Mouse (Mus musculus) lung, adult 18-20 months (tissue): ENCODE results near the gene Cxcr3.

ENCODE experiments used
- DNase-seq, 2 experiments: peaks; one replicate each; pipeline ENCODE4 v3.0.0; 2022; ENCODE audit warnings: mixed read lengths in 2 of 2

Cxcr3 gene

DNA sequence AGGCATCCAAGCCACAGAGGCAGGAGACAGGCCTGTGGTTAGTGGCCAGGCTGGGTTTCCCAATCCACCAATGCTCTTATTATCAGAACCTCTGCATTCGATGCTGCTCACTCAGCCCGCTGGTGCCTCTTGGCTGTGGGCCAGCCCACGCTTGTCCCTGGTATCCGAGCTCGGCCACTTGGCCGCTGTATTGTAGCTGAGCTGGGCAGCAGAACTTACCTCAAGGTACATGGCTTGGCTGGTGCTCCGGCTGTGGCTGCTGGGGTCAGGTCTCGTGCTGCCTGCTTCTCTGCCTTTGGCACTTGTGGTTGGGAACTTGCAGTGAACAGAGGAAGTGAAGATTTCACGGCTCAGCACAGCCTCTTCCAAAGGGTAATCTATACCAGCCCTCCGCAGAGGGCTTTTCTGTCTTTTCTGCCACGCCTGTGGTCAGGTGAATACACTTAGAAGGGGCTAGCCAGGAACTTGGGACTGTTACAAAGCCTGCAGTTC, at the start of gene Cxcr3:
TSS of gene Cxcr3 (minus strand) at position 442 of the 492 bp plus-strand sequence.
- DNase-seq, result peak; percentile 40 to 42

DNA sequence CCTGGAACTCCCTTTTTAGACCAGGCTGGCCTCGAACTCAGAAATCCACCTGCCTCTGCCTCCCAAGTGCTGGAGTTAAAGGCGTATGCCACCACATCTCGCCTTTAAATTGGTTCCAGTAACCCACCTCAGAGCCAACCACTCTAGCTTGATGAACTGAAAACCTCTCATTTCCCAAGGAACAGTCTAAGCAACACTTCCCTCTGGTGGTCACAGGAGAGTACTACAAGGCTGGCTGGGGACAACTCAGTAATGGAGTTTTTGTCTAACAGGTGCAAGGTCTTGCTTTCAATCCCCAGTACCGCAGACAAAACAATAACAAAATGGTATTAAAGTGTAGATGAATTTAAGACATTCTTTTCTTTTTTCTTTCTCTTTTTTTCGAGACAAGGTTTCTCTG, 38.0 kb upstream of the Cxcr3 start:
- peak; percentile 20 to 54 for DNase-seq

DNA sequence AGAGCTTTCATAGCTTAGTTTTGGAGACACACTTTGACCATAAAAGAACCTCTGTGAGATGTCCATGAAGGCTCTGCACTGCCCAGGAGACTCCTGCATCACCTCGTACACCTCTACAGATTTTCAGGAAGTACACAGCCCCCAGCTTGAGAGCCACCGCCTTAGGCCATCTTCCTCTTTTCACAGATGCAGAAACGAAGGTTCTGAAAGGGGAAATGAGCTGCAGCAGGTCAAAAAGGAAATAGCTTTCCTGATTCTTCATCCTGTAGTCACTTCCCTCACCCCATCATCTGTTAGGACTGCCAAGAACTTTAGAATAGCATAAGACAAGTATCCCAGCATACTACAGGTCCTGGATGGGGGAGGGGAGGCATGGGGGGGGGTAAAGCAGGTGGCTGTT, 36.2 kb upstream of the Cxcr3 start:
- peak in 1 of 2 experiments; percentile 7 for DNase-seq

DNA sequence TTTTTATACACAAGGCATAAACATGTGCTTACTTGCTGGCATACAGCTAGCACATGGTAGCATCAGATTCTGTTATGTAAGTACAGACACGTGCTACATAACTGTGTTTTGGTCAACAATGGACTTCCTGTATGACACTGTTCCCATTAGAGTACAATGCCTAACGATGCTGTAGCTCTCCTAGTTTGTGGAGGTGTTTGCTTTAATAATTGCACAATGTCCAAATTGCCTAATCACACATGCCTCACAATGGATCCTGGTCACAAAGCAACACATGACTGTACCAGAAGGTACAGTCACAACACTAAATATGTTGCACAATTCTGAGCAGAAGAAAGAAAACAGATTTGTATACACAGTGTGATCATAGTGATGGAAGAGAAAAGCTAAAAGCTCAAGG, 35.4 kb upstream of the Cxcr3 start:
- DNase-seq, result peak in 1 of 2 experiments; percentile 13

DNA sequence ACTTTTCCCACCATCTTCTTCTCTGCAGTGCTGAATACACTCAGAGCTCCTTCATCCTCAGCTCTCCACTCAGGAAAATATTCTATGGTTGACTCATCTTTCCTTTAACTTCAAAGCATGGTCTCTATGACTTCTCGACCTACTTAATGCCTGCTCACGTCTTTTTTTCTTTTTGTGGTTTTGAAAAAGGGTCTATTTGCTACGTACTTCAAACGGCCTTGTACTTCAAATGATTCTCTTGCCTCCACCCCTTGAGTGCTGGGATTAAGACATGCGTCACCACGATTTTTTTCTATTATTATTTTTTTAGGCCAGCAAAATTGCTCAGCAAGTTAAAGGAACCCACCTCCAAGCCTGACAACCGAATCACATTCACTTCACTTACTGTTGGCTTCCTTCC, 33.2 kb upstream of the Cxcr3 start:
- DNase-seq, result no peak

DNA sequence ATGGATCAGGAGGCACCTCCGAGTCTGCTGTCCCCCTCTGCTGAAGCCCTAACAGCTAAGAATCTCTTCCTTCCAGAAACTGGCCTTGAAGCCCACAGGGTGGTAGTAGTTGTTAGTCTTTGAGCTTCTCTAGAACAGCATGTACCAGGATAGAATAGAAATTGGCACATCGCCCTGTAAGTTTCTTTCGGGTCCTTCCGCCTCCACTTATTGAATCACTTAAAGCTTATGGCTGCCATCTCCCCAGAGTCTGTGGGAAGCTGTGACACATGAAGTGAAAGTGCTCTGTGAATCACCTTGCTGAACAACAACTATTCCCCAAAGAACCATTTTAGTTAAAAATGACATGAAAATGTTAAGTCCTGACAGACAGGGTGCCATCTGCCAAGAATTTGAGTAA, 31.0 kb upstream of the Cxcr3 start:
- DNase-seq, result no peak

DNA sequence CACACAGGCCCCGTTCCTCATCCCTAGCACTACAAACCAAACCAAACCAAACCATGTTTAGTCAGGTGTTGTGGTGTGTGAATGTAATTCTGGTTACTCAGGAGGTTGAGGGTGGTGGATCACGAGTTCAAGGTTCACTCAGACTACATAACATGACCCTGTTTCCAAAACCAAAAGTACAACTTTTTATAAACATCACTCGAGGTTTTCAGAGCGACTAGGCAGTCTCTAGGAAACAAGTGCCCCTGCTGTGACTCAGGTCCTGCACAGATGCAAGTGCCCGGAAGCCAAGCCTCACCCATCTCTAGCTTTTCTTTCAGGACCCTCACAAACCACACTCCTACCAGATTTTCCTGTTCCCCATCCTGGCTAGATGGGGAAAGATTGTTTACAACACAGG, 30.6 kb upstream of the Cxcr3 start:
- no peak for DNase-seq

DNA sequence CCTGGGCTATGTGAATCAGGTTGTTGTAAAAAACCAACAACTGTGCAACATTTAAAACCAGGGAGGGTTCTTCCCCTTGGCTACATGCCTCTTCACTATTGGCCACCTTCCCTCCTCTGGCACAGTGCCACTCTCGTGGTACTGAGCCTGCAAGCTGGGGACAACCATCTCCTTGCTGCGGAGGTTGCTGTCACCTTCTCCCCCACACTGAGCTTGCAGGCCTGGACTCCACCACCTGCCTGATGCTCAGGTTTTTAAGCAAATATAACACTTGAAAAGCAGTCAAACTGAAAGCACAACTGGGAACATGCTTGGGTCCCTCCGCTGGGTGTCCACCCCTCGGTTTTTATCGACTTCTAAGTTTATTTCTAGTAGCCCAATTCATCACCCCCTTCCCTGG, 20.4 kb upstream of the Cxcr3 start:
- DNase-seq, result peak; percentile 10 to 18

DNA sequence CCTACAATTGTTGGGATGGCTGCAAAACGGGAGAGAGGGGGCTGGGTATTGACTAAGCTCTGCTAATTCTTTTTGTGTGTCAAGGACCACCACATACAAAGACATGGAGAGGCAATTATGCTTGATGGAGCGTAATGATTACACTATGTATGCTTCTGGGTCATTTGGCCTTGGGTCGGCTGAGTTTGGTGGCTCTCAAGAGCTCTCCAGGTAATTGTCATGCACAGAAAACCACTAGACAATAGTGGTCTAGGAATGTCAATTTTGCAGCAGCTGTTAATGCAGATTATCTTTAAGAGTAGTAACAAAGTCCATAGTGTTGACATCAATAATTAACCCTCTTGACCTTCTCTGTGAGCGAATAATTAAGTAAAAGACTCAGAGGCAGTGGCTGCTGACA, 16.1 kb upstream of the Cxcr3 start:
- DNase-seq, result no peak

DNA sequence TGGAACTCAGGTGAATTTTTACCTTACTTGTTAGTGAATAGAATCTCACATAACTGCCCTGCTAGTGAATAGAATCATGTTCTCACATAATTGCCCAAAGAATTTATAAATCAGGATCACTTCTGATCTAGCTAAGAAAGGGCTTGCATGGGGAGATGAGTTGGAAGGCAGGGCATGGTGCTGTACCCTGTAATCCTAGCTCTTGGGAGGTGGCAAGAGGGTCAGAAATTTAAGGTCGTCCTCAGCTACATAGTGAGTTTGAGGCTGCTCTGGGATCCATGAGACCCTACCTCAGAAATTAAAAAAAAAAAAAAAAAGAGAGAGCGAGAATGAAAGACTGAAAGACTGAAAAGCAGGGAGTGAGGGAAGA, 7.0 kb upstream of the Cxcr3 start:
- no peak for DNase-seq

DNA sequence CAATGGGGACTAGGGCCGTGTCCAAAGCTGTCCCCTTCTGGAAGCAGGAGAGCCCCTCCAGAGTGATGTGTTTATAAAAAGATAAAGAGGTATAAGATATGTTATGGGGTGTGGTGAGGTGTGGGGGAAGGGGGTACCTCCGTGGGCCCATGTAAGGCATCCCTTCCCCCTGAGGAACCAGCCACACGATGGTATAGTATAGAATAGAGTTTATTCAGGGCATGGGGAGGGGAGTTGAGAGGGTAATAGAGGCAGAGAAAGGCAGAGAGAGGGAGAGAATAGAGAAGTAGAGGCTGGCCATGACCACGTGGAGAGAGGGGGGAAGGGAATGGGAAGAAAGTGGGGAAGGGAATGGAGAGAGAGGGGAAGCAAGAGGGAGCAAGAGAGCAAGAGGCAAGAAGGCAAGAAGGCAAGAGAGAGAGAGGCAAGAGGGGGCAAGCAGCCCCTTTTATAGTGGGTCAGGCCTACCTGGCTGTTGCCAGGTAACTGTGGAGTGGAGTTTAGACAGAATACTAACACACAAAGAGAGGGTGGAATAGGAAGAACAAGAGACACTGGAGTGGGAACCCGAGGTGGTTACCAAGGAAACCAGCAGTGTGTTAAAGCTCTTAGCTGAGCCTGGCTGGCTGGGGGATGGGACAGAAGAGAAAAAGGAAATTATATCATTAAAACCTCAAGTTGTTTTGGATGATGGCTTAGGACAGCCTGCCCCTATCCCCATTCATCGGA, 6.4 kb upstream of the Cxcr3 start:
- no peak for DNase-seq

DNA sequence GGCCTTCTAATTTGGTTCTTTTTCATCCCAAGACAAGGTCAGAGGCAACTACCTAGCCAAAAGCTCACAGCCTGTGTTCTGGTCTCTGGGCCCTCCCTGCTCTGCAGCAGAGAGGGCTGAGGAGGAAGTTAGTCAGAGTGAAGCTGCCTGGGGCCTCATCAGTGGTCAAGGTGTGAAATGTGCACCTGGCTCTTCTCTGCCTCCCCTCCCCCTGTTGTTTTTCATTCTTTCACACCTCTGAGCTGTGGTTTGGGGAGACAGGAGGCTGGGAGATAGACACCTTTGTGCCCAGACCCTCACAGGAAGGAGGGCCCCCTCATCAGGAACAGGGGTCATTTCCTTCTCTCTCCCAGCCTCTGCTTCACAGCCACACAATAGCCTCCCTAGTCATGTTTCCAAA, 3.1 kb upstream of the Cxcr3 start:
- DNase-seq, result no peak

DNA sequence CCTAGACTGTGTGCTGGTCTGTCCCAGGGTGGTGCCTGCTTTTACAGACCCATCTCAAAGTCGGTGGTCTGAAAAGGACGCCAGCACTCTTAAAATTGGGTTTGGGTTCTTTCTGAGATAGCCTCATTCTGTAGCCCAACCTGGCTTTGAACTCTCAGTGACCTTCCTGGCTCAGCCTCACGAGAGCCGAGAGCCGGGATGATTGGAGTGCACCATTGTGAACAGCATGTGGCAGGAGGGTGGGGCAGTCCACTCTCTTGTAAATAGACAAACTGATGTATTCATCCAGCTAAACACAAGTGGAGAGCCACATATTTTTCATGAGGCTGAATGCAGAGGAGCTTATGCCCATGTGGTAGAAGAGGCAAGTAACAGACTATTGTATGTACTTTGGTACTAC, 912 bp upstream of the Cxcr3 start:
- DNase-seq, result no peak

DNA sequence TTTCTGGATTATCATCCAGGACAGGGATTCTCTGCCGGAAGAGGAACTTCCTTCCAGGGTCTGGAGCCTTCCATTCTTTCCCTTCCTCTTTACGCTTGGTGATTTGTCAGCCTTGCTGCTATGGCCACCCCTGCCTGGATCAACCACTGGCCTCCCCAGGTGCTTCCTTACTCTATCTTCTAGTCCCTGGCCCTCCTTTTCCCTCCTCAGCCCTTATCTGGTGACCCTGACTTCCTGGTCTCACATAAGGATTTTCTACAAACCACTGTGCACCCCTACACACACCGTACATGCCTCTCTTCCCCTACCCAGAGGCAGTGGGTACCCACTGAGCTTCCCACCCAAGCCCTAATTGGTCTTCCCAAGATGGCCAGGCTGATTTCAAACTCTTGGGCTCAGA, 781 bp downstream of the Cxcr3 start:
- no peak for DNase-seq

DNA sequence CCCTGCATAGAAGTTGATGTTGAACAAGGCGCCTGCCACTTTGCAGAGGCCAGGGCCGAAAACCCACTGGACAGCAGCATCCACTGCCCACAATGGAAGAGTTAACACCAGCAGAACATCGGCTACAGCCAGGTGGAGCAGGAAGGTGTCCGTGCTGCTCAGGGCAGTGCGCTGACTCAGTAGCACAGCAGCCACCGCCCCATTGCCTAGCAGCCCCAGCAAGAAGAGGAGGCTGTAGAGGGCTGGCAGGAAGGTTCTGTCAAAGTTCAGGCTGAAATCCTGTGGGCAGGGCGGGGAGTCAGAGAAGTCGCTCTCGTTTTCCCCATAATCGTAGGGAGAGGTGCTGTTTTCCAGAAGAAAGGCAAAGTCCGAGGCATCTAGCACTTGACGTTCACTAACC, 1.4 kb downstream of the Cxcr3 start:
- no peak for DNase-seq

DNA sequence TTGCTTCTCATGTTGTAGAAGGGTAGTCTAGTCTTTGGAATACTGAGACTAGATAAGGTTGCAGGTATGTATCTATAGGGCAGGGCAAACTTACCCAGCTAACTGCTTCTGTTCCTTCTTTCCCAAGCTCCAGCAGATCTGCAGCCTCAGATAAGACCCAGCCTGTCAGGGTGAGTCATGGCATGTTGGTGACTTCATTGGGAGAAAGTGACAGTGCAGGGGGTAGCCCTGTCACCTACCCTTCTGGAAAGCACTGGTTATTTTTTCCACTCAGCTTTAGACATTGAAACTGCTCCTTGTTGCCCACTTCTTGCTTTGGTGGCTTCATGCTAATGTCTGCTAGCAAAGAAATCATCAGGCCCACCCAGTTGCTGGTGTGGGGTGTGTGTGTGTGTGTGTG, 4.1 kb downstream of the Cxcr3 start:
- no peak for DNase-seq

DNA sequence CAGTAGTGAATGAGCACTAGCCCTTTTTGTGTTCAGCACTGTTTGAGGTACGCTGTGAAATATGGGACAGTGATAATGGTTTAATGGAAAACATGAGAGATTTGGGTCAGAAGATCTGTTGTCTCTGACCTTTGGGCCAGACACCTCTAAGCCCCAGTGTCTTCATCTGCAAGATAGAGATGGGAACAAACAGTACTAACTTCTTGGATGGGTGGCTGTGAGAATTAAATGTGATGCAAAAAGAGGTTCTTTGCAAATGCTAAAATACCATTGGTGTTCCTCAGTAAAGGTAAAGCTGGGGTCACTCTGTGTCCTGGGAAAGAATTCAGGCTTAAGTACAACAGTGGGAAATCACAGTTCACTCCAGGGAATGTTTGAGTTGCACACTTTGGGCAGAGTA, 13.7 kb downstream of the Cxcr3 start:
- DNase-seq, result no peak

DNA sequence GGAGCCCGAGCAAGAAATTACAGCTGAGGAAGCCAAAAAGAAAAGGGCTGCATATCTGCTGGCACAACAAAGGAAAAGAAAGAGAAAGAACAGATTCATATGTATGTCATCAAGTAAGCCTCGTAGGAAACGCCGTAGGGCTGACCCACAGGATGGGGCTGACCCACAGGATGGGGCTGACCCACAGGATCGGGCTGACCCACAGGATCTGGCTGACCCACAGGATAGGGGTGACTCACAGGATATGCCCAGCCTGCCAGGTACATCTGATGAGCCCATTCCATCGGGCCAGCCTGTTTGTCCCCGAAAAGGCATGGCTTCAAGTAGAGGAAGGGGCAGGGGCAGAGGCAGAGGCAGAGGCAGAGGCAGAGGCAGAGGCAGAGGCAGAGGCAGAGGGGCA, 29.0 kb downstream of the Cxcr3 start:
- no peak for DNase-seq

DNA sequence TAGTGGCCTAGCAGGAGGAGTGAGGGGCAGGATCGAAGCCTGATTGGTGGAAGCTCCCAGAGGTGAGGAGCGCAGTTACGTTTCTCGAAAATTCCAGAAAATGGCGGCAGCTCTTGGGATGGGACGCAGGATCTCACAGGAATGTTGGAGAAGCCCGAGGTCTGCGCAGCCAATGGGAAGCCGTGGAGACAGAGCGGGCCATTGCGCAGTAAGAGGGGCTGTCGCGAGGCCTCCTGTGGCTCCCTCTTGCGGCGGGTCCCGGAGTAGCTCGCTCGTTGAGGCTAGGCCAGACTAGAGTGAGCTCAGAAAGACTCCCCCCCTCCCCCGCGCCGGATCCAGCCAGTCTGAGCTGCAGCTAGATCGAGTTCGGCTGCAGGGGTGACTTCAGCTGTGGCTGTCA, 35.8 kb downstream of the Cxcr3 start:
- no peak for DNase-seq

DNA sequence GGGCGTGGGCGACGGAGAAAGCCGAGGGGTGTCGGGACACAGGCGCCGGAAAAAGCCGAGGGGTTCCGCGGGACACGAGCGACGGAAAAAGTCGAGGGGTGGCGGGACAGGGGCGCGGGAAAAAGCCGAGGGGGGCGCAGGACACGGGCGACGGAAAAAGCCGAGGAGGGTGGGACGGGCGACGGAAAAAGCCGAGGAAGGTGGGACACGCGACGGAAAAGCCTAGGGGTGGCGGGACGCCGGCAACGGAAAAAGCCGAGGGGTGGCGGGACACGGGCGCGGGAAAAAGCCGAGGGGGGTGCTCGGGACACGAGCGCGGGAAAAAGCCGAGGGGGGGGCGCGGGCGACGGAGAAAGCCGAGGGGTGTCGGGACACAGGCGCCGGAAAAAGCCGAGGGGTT, 36.5 kb downstream of the Cxcr3 start:
- no peak for DNase-seq

DNA sequence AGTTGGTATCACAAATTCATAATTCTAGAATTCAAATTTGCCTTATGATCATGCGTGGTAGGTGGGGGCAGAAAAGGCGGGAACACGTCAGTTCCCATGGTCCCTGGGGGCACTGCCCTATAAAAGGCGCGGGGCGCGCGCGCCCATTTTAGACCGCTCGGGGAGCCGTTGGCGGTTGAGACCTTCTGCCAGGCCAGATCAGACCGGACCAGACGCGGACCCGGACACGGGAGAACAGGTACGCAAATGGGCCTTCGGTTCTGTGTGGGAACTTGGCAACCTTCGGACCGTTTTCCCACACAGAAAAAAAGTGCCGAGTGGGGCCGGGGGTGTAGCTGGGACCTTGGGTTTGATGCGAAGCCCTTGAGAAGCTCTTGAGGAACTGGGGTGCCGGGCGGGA, 38.4 kb downstream of the Cxcr3 start:
- no peak for DNase-seq
